ENCODE assay signal across 17 mouse cellular contexts in genomic region chr19:27210991-27211390, GRCm38 (mm10). TPM values are rescaled to one million over a fixed set of nuclear protein-coding genes. Genes with fewer than 3 reads are reported as not detected.
DNase-seq lines count a peak whose midpoint lies in the region; TF ChIP-seq lines count a peak whose summit lies in the region.
"Had no signal": no experiment of that assay in that cellular context is flagged by ENCODE, and none has a peak within 500 bp of the region (broad histone marks: within the 10 kb centered on the region; RNA-seq: fewer than 3 reads in every experiment).

No protein-coding gene starts in this region.

- H3K4me3 ChIP-seq in heart, embryonic 10.5 days = no peak overlapping the region
- H3K4me3 ChIP-seq in thymus, adult 2 months (ENCODE audit: control insufficient read depth, insufficient read depth, low read length) = no peak overlapping the region
- no peak overlapping the region for H3K4me3 ChIP-seq in limb, embryonic 10.5 days
- H3K4me3 ChIP-seq: embryonic facial prominence, embryonic 12.5 days; heart, embryonic 13.5 days had no signal

- no peaks in the 10 kb centered on the region for H3K9me3 ChIP-seq in heart, embryonic 10.5 days
- no peaks in the 10 kb centered on the region for H3K9me3 ChIP-seq in limb, embryonic 10.5 days (replicated peaks)
- H3K9me3 ChIP-seq: embryonic facial prominence, embryonic 12.5 days; heart, embryonic 13.5 days had no signal

- H3K27ac ChIP-seq in heart, embryonic 10.5 days = no peak overlapping the region
- H3K27ac ChIP-seq in thymus, adult 2 months (ENCODE audit: control insufficient read depth, insufficient read depth, low read length) = no peak overlapping the region
- H3K27ac ChIP-seq in limb, embryonic 10.5 days = no peak overlapping the region
- H3K27ac ChIP-seq: embryonic facial prominence, embryonic 12.5 days; heart, embryonic 13.5 days had no signal

- H3K4me1 ChIP-seq in heart, embryonic 10.5 days = no peaks in the 10 kb centered on the region
- H3K4me1 ChIP-seq in thymus, adult 2 months (replicated peaks; ENCODE audit: control insufficient read depth, insufficient read depth, low read length) = no peaks in the 10 kb centered on the region
- H3K4me1 ChIP-seq in limb, embryonic 10.5 days = no peaks in the 10 kb centered on the region
- H3K4me1 ChIP-seq: embryonic facial prominence, embryonic 12.5 days had no signal

- no peaks in the 10 kb centered on the region for H3K36me3 ChIP-seq in heart, embryonic 10.5 days
- no peaks in the 10 kb centered on the region for H3K36me3 ChIP-seq in thymus, adult 2 months (ENCODE audit: control insufficient read depth, insufficient read depth, low read length)
- H3K36me3 ChIP-seq in limb, embryonic 10.5 days = no peaks in the 10 kb centered on the region
- H3K36me3 ChIP-seq: embryonic facial prominence, embryonic 12.5 days; heart, embryonic 13.5 days had no signal

- WGBS in heart, embryonic 10.5 days = 76% methylated on average over 2 of the region's 2 CpGs
- WGBS in thymus, adult 2 months = 84% methylated on average over 2 of the region's 2 CpGs
- WGBS in limb, embryonic 10.5 days = 76% methylated on average over 2 of the region's 2 CpGs

- no peak for TF ChIP-seq POLR2A in thymus, adult 2 months (IDR thresholded peaks at IDR 0.05; ENCODE audit: control insufficient read depth, extremely low read depth, insufficient read depth, low read length, poor library complexity)

- H3K27me3 ChIP-seq in heart, embryonic 10.5 days (ENCODE audit: insufficient read depth, poor library complexity, severe bottlenecking) = peaks cover 23% of the 10 kb centered on the region
- H3K27me3 ChIP-seq in thymus, adult 2 months (ENCODE audit: control insufficient read depth, insufficient read depth, low read length) = peaks cover under 1% of the 10 kb centered on the region; the same call in 1 of the 2 replicates
- peaks cover 24% of the 10 kb centered on the region for H3K27me3 ChIP-seq in limb, embryonic 10.5 days (ENCODE audit: low read depth, poor library complexity, severe bottlenecking)

- no peak for TF ChIP-seq CTCF in thymus, adult 2 months (IDR thresholded peaks at IDR 0.05; ENCODE audit: borderline replicate concordance, control insufficient read depth, extremely low read depth, insufficient read depth, low read length, poor library complexity)

- peak; percentile 71 to 85 for DNase-seq in heart, adult 18-20 months
- DNase-seq in heart, embryonic 10.5 days (ENCODE audit: low spot score) = no peak
- DNase-seq in brain, adult 2 months (ENCODE audit: low read depth, low spot score) = peak; percentile 55
- DNase-seq in cerebellum, adult 11-12 months = peak; percentile 57
- peak; percentile 67 for DNase-seq in heart, adult 8-10 months (ENCODE audit: low spot score)
- DNase-seq in thymus, adult 2 months = no peak
- DNase-seq in limb, embryonic 10.5 days (ENCODE audit: low spot score) = no peak
- no peak for DNase-seq in layer of hippocampus, adult 9-11 months
- DNase-seq: adrenal gland, postnatal 25 days; kidney, postnatal 36 days; liver; lung, embryonic 14.5 days; retina, postnatal 1 day; thymus, postnatal 25 days had no signal

RNA-seq across cellular contexts. Expression of gene Vldlr, which starts 5.3 kb away (rescaled TPM):
- 100 to 1,000 TPM; 240 to 245 TPM for total RNA-seq in heart, adult 18-20 months (2021)
- 8.9 and 11.6 TPM in 2 replicates for polyA plus RNA-seq in heart, embryonic 10.5 days (2016; fragmentation: Nextera tagmentation; extraction: Ambion mirVana)
- total RNA-seq in heart, adult 8-10 months (2022) = 100 to 1,000 TPM; 229 to 259 (median 251) TPM
- 8.0 and 8.6 TPM in 2 replicates for polyA plus RNA-seq in thymus, adult 2 months (2012; rRNA removed)
- 1.3 and 1.9 TPM in 2 replicates for polyA plus RNA-seq in limb, embryonic 10.5 days (2016; fragmentation: Nextera tagmentation; extraction: Ambion mirVana)
- total RNA-seq: MEL had no signal

Comparison
In these comparisons a context has a peak if more than half of its experiments do, and no peak if none do; other contexts are left out.
1. DNase-seq: peak in heart, adult 18-20 months (2 of 2), brain, adult 2 months (single experiment), cerebellum, adult 11-12 months (single experiment) and heart, adult 8-10 months (single experiment); none in heart, embryonic 10.5 days (single experiment), thymus, adult 2 months (single experiment), limb, embryonic 10.5 days (single experiment) and layer of hippocampus, adult 9-11 months (single experiment).